Mouse (Mus musculus): ENCODE data around the gene Frzb. TPM values are rescaled to one million over a fixed set of nuclear protein-coding genes. Genes with fewer than 3 reads are reported as not detected.
A peak's percentile ranks its signal among the peaks of the same experiment; 100 is the strongest.

Gene Frzb
- polyA plus RNA-seq, 1 experiment from 2014 or later = 111 TPM

DNA sequence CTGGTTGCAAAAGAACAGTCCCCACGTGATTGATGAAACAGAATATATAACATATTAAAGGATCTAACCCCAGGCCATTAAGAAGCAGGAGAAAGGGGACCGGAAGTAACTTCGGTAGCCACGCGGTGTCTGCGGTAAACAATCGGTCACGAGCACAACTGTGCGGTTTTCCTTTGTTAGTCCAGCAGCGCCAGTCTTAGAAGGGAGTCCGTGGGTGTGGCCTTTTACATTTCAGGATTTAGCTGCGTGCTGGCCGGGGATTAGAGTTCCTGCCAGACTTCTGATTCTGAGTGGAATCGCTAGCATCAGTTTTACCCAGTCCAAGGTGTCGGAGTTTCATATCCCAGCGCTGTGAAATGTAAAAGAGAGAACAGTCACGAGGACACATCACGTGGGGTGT, 34.3 kb downstream of the Frzb start:
- DNase-seq (ENCODE audit: low spot score) = no peak
- Histone ChIP-seq H3K36me3 (peaks cover 74% of the 10 kb centered on the region), H3K4me3 (no peak overlapping the region), H3K9me3 (replicated peaks) (no peaks in the 10 kb centered on the region), H3K27me3 (ENCODE audit: low read depth, poor library complexity, severe bottlenecking) (no peaks in the 10 kb centered on the region), H3K4me1 (peaks cover 38% of the 10 kb centered on the region), H3K27ac (peak overlapping the region; percentile 63; the same call in 1 of the 2 replicates)
- WGBS = 92% methylated on average over 18 of the region's 18 CpGs

DNA sequence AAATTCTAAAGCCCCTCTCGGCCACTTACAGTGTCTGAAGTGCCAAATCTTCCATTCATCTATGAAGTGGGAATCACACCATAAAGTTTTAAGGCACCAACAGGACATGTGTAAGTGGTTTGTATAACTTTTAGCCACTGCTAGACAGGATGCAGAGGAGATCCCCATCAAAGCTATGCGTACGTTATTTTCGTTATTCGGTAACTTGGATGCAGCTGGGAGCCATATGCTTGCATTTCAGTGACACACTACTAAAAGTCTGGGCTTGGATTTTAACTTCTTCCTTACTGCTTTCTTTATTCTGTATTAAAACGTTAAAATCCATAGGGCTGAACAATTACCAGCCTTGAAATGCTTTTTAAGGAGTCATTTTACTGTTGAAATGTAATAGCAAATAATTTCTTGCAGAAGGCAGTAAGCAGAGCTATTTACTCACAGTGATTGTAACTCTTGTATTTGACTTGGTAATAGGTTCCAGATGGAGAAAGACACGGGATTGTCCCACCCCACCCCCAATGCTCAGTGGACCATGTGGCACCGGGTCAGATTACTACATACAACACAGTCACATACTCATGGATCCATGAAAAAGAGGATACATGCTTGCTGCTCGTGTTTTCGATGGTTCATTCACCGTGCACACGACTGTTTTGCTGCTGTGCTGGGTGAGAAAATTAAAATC, 37.4 kb downstream of the Frzb start:
- DNase-seq (ENCODE audit: low spot score) = peak; percentile 86
- H3K4me3 ChIP-seq = no peak overlapping the region
- H3K27ac ChIP-seq = peak overlapping the region; percentile 87
- peaks cover 43% of the 10 kb centered on the region for H3K36me3 ChIP-seq
- peaks cover 63% of the 10 kb centered on the region for H3K4me1 ChIP-seq
- WGBS = 35% methylated on average over 12 of the region's 12 CpGs
- no peaks in the 10 kb centered on the region for H3K27me3 ChIP-seq (ENCODE audit: low read depth, poor library complexity, severe bottlenecking)
- no peaks in the 10 kb centered on the region for H3K9me3 ChIP-seq (replicated peaks)

DNA sequence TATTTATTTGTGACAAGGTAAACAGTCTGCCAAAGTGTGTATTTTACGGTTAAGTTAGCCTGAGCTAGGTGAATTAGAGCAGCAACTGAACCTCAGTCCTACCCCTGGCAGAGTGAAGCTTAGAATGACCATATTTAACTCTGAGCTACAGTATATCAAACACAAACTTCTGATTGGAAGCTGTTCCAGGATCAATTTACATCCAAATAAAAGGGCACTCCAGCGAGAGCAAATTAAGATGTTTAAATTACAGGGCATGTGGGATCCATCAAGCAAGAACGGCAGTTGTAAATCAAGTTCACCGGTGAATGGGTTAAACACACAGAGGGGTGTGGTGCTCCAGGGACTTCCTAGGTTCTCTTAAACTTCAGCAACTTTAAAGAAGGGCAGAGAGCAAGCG, 42.7 kb downstream of the Frzb start:
- peak overlapping the region; percentile 87 for H3K27ac ChIP-seq
- H3K27me3 ChIP-seq (ENCODE audit: low read depth, poor library complexity, severe bottlenecking) = no peaks in the 10 kb centered on the region
- WGBS = 8% methylated on average over 5 of the region's 5 CpGs
- H3K36me3 ChIP-seq = no peaks in the 10 kb centered on the region
- DNase-seq (ENCODE audit: low spot score) = peak; percentile 73
- H3K4me3 ChIP-seq = peak overlapping the region; percentile 23; the same call in 1 of the 2 replicates
- no peaks in the 10 kb centered on the region for H3K9me3 ChIP-seq (replicated peaks)
- H3K4me1 ChIP-seq = peaks cover 66% of the 10 kb centered on the region

DNA sequence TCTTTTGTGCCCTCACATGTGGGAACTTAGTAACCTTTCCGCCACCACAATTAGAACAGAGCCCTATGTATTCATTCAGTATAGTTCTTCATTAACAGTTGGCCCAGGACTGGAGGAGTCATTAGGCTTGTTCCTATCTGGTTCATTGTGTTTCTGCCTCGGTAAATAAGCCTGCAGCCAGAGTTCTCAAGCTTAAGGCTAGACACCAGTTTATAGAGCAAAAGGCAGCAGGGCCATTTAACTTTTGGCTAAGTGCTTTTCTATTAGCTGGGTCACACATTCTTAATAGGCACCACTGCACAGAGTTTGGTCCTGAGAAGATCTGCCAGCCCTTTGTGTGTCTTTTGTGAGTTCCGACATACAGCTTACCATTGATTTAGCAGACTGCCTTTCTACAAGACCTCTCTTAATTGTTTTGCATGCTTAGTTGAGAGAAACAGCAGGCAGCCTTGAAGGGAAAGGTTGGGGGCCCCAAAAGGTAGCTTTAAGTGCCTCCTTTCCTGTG, 48.8 kb downstream of the Frzb start:
- Histone ChIP-seq H3K4me1 (peaks cover 62% of the 10 kb centered on the region), H3K9me3 (replicated peaks) (no peaks in the 10 kb centered on the region), H3K27me3 (ENCODE audit: low read depth, poor library complexity, severe bottlenecking) (no peaks in the 10 kb centered on the region), H3K36me3 (no peaks in the 10 kb centered on the region), H3K27ac (peak overlapping the region; percentile 81), H3K4me3 (no peak overlapping the region)
- no peak for DNase-seq (ENCODE audit: low spot score)
- 13% methylated on average over 3 of the region's 3 CpGs for WGBS

DNA sequence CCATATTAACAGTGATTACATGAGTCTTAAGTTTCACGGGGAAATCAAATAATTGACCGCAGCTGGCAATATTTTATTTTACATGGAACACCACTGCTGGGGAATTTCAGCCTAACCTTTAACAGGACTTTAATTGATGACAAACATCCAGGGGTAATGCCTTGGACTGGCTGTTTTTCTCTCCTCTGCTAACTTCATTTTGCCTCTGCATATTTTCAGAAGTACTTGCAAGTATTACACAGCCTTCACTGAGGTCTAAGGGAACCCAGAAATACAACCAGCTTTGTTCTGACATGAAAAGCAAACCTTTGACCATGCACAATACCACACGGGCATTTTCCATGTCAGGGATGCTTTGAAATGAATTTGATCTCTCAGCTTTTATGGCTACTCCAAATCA, 50.6 kb downstream of the Frzb start:
- H3K4me3 ChIP-seq = no peak overlapping the region
- peaks cover 52% of the 10 kb centered on the region for H3K4me1 ChIP-seq
- 12% methylated on average over 3 of the region's 3 CpGs for WGBS
- H3K9me3 ChIP-seq (replicated peaks) = no peaks in the 10 kb centered on the region
- H3K27ac ChIP-seq = peak overlapping the region; percentile 81
- no peaks in the 10 kb centered on the region for H3K36me3 ChIP-seq
- no peaks in the 10 kb centered on the region for H3K27me3 ChIP-seq (ENCODE audit: low read depth, poor library complexity, severe bottlenecking)
- no peak for DNase-seq (ENCODE audit: low spot score)

DNA sequence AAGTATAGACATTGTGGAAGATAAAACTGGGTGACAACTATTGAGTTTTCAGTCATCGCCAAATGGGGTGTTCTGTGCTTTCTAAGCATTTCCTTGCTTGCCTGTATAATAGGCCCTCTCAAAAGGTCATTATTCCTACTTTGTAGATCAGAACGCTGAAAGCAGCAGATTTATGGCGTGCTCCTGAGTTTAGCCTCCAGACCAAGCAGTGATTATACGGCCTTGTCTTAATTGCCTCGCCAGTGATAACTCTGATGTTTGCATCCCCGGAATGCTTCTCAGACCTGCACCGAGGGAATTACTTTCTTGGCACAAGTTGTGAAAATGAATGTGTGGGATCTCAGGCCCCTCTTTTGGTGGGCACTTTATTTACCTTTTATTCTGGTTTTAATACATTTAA, 51.4 kb downstream of the Frzb start:
- Histone ChIP-seq H3K4me3 (no peak overlapping the region), H3K27ac (peak overlapping the region; percentile 81; the same call in 1 of the 2 replicates), H3K36me3 (no peaks in the 10 kb centered on the region), H3K27me3 (ENCODE audit: low read depth, poor library complexity, severe bottlenecking) (no peaks in the 10 kb centered on the region), H3K4me1 (peaks cover 52% of the 10 kb centered on the region), H3K9me3 (replicated peaks) (no peaks in the 10 kb centered on the region)
- 11% methylated on average over 7 of the region's 7 CpGs for WGBS
- DNase-seq (ENCODE audit: low spot score) = peak; percentile 71

DNA sequence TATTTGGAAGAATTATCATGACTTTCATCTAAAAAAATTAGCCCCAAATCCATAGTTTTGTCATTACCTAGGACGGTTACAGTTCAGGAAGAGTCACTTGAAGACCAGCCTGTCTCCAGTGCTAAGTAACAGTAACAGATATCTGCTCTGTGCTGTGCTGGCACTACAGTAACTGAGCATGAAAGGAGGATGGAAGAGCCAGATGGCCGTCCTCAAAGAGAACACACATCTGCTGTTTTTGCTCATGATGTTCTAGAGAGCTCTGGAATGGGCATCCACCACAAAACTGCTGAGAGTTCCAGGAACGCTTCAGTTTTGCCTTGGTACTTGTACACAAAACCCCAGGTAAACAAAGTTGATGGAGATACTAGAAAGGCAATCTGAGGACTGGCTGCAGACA, 59.1 kb downstream of the Frzb start:
- 92% methylated on average over 3 of the region's 3 CpGs for WGBS
- no peak for DNase-seq (ENCODE audit: low spot score)
- Histone ChIP-seq H3K27me3 (ENCODE audit: low read depth, poor library complexity, severe bottlenecking) (no peaks in the 10 kb centered on the region), H3K27ac (no peak overlapping the region), H3K4me1 (peaks cover 15% of the 10 kb centered on the region), H3K9me3 (replicated peaks) (no peaks in the 10 kb centered on the region), H3K36me3 (no peaks in the 10 kb centered on the region), H3K4me3 (no peak overlapping the region)

DNA sequence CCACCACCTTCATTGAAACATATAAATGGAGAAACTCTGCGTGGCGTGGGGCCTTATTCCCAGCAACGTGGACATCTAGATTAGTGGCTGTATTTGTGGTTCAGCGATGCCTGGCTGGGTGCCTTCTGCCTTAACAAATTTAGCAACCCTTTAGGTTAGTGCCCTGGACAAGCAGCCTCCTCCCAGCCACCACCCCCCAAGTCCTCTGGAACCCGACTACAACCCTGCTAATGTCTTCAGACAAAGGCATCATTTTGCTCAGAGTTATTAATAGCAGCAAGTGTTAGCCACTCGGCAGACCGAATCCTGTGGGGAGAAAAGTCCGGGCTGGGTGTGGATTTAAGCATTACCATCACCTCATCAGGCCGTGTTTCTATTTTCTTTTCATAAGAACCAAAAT, 59.8 kb downstream of the Frzb start:
- DNase-seq (ENCODE audit: low spot score) = no peak
- Histone ChIP-seq H3K9me3 (replicated peaks) (no peaks in the 10 kb centered on the region), H3K4me1 (peaks cover 15% of the 10 kb centered on the region), H3K4me3 (no peak overlapping the region), H3K27me3 (ENCODE audit: low read depth, poor library complexity, severe bottlenecking) (no peaks in the 10 kb centered on the region), H3K27ac (no peak overlapping the region), H3K36me3 (no peaks in the 10 kb centered on the region)
- 82% methylated on average over 9 of the region's 9 CpGs for WGBS

DNA sequence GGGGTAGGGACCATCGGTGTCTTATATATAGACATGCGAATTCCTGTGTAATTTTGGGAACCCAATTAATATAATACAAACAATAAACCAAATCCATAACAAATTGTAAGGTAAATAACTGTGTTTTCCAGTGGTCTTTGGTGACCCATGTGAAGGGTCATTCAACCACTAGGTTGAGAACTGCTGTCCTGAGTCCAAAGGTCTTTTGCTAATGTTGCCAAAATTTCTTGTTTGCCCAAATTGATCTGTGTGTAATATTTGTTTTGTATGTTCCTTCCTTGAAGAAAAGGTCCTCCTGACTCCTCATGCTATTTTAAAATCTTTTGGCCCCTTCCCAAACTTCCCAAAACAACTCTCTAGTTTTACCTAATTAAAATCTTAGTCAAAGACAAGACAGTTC, 61.2 kb downstream of the Frzb start:
- WGBS = 97% methylated on average over 2 of the region's 2 CpGs
- Histone ChIP-seq H3K4me3 (no peak overlapping the region), H3K9me3 (replicated peaks) (no peaks in the 10 kb centered on the region), H3K27me3 (ENCODE audit: low read depth, poor library complexity, severe bottlenecking) (no peaks in the 10 kb centered on the region), H3K4me1 (peaks cover 20% of the 10 kb centered on the region), H3K36me3 (no peaks in the 10 kb centered on the region), H3K27ac (no peak overlapping the region)
- no peak for DNase-seq (ENCODE audit: low spot score)

DNA sequence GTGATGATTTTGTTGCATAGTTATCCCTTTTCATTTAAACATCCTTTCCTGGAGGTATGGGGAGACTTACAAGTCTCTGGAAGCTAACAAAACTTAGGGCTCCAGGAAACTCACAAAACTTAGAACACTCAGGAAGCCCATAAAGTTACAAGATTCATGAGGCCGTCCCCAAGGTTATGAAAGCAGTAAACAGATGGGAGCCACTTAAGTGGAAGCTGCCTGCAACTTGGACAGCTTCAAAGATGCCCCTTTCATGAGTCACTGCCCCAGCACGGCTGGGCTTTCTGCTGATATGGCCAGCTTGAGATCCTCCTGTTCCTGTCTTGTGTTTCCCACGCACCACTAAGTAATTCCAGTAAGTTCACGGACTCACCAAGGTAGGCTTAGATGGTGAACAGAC, 63.0 kb downstream of the Frzb start:
- H3K36me3 ChIP-seq = no peaks in the 10 kb centered on the region
- no peaks in the 10 kb centered on the region for H3K27me3 ChIP-seq (ENCODE audit: low read depth, poor library complexity, severe bottlenecking)
- H3K9me3 ChIP-seq (replicated peaks) = no peaks in the 10 kb centered on the region
- H3K4me3 ChIP-seq = no peak overlapping the region
- WGBS = 57% methylated on average over 4 of the region's 4 CpGs
- H3K27ac ChIP-seq = no peak overlapping the region
- peaks cover 20% of the 10 kb centered on the region for H3K4me1 ChIP-seq
- no peak for DNase-seq (ENCODE audit: low spot score)

DNA sequence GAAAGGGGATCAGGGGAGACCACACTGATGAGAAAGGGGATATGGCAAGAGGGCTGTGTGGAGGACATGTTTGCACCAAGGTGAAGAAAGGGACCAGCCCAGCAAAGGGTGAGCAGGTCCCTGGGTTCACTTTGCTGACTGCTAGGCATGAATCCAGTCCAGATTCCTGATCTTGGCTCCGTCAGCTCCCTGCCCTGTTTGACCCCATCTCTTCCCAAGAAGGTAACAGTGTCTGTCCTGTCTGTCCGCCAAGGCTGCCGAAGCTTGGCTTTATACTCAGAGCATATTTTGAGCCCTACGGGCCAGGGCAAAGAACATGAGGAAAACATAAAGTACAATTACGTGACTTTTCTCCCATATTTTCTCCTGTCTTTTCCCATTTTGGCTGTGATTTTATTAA, 67.6 kb downstream of the Frzb start:
- 88% methylated on average over 5 of the region's 5 CpGs for WGBS

DNA sequence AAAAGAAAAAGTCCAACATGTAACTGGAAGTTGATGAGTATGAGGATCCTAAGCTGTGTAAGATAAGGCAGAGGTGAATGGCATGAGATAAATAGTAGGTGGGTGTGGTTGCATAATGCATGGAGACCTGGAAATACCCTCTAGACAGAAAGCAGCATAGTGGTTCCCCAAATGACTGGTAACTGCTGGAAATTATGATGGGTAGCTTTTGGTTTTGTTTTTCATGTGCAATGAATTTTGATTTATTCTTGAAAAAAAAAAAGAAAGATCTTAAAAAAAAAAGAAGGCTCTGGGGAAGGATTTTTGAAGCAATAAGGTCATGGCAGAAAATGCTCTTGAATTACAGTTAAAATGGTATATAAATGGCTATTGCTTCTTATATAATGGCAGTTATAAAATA, 72.5 kb downstream of the Frzb start:
- Histone ChIP-seq H3K4me3 (no peak overlapping the region), H3K27ac (no peak overlapping the region), H3K4me1 (no peaks in the 10 kb centered on the region), H3K27me3 (ENCODE audit: low read depth, poor library complexity, severe bottlenecking) (no peaks in the 10 kb centered on the region), H3K9me3 (replicated peaks) (peaks cover 6% of the 10 kb centered on the region), H3K36me3 (peaks cover 3% of the 10 kb centered on the region; the same call in 1 of the 2 replicates)
- no peak for DNase-seq (ENCODE audit: low spot score)

More for the DNA sequence above, 67.6 kb downstream of the Frzb start:
- H3K27ac ChIP-seq = no peak overlapping the region
- H3K4me3 ChIP-seq = no peak overlapping the region
- peaks cover 3% of the 10 kb centered on the region; the same call in 1 of the 2 replicates for H3K36me3 ChIP-seq
- H3K27me3 ChIP-seq (ENCODE audit: low read depth, poor library complexity, severe bottlenecking) = no peaks in the 10 kb centered on the region
- H3K4me1 ChIP-seq = peaks cover 14% of the 10 kb centered on the region
- DNase-seq (ENCODE audit: low spot score) = no peak
- H3K9me3 ChIP-seq (replicated peaks) = peaks cover 6% of the 10 kb centered on the region

DNA sequence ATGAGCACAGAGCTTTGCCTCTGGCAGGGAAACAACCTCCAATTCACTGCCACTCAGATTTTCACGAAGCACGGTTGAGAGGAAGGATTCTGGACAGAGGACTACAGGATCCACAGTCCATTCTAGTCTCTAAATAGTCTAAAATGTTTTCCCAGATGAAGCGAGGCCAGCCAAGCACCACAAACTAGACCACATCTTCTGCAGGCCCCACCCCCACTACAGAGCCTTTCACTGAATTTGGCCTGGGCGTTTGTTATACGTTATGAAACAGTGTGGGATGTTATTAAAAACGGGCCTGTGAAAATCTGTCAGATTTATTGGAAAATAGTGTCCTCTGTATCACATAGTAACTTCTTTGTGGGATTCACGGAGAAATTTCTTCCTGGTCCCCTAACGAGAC, 76.0 kb downstream of the Frzb start:
- no peak overlapping the region for H3K4me3 ChIP-seq
- WGBS = 88% methylated on average over 8 of the region's 8 CpGs
- no peaks in the 10 kb centered on the region for H3K4me1 ChIP-seq
- no peak overlapping the region for H3K27ac ChIP-seq
- H3K36me3 ChIP-seq = no peaks in the 10 kb centered on the region
- no peaks in the 10 kb centered on the region for H3K9me3 ChIP-seq (replicated peaks)
- DNase-seq (ENCODE audit: low spot score) = no peak
- no peaks in the 10 kb centered on the region for H3K27me3 ChIP-seq (ENCODE audit: low read depth, poor library complexity, severe bottlenecking)

Measured in limb, embryonic 10.5 days (tissue).